Mouse (Mus musculus): ENCODE measurements around the gene Sncg. TPM values are rescaled to one million over a fixed set of nuclear protein-coding genes. Genes with fewer than 3 reads are reported as not detected.
"Not testable (repeated sequence)": the region's sequence is repeated elsewhere in the genome, so short reads cannot be mapped to it uniquely, and the experiment has no call there.

Sncg gene
- 1 to 10 TPM; 2.1 to 4.4 TPM for total RNA-seq (2021)
- long read RNA-seq, experiment 1, partial matches to known transcripts, result 0 of 3 reads
- long read RNA-seq, experiment 1, other reads (novel, unspliced or antisense), result 0 of 3 reads
- long read RNA-seq, experiment 2, partial matches to known transcripts, result 0 of 4 reads
- long read RNA-seq, experiment 2, other reads (novel, unspliced or antisense), result 0 of 4 reads

GRCm38 (mm10) chr14:34374577-34374976 is at the start of gene Sncg:
Sncg (minus strand) TSS chr14:34374789.
- no peak for DNase-seq (ENCODE audit: low spot score in 2 of 2)

- no peak for DNase-seq (ENCODE audit: low spot score in 2 of 2)
These were observed 46.5 kb upstream of the Sncg start for GRCm38 (mm10) chr14:34421078-34421477.

- DNase-seq (ENCODE audit: low spot score in 2 of 2), result no peak
These were observed 42.9 kb upstream of the Sncg start for GRCm38 (mm10) chr14:34417501-34417900.

- not testable (repeated sequence) for DNase-seq (ENCODE audit: low spot score in 2 of 2)
These were observed 42.4 kb upstream of the Sncg start for GRCm38 (mm10) chr14:34416946-34417345.

- no peak for DNase-seq (ENCODE audit: low spot score in 2 of 2)
These were observed 37.7 kb upstream of the Sncg start for GRCm38 (mm10) chr14:34412164-34412896.

GRCm38 (mm10) chr14:34410716-34411115 is 36.1 kb upstream of the Sncg start:
- no peak for DNase-seq (ENCODE audit: low spot score in 2 of 2)

- no peak for DNase-seq (ENCODE audit: low spot score in 2 of 2)
These were observed 28.8 kb upstream of the Sncg start for GRCm38 (mm10) chr14:34403424-34403823.

- no peak for DNase-seq (ENCODE audit: low spot score in 2 of 2)
These were observed 28.3 kb upstream of the Sncg start for GRCm38 (mm10) chr14:34402871-34403270.

GRCm38 (mm10) chr14:34401135-34401534 is 26.5 kb upstream of the Sncg start:
- DNase-seq (ENCODE audit: low spot score in 2 of 2), result peak; percentile 66 to 81

GRCm38 (mm10) chr14:34400021-34400420 is 25.4 kb upstream of the Sncg start:
- DNase-seq (ENCODE audit: low spot score in 2 of 2), result no peak

GRCm38 (mm10) chr14:34399301-34399700 is 24.7 kb upstream of the Sncg start:
- no peak for DNase-seq (ENCODE audit: low spot score in 2 of 2)

GRCm38 (mm10) chr14:34398901-34399300 is 24.3 kb upstream of the Sncg start:
- no peak for DNase-seq (ENCODE audit: low spot score in 2 of 2)

GRCm38 (mm10) chr14:34397871-34398270 is 23.3 kb upstream of the Sncg start:
- no peak for DNase-seq (ENCODE audit: low spot score in 2 of 2)

- peak in 1 of 2 experiments; percentile 29 for DNase-seq (ENCODE audit: low spot score in 2 of 2)
These were observed 18.7 kb upstream of the Sncg start for GRCm38 (mm10) chr14:34393295-34393694.

GRCm38 (mm10) chr14:34382921-34383704 is 8.5 kb upstream of the Sncg start:
- no peak for DNase-seq (ENCODE audit: low spot score in 2 of 2)

- DNase-seq (ENCODE audit: low spot score in 2 of 2), result no peak
These were observed 4.2 kb upstream of the Sncg start for GRCm38 (mm10) chr14:34378560-34379331.

- no peak for DNase-seq (ENCODE audit: low spot score in 2 of 2)
These were observed 2.5 kb upstream of the Sncg start for GRCm38 (mm10) chr14:34377121-34377520.

- DNase-seq (ENCODE audit: low spot score in 2 of 2), result no peak
These were observed 1.4 kb upstream of the Sncg start for GRCm38 (mm10) chr14:34375941-34376340.

- no peak for DNase-seq (ENCODE audit: low spot score in 2 of 2)
These were observed 871 bp upstream of the Sncg start, which contains the start of gene Mmrn2 for GRCm38 (mm10) chr14:34375415-34375904. Mmrn2 (plus strand) TSS chr14:34375465.

- DNase-seq (ENCODE audit: low spot score in 2 of 2), result no peak
These were observed 1.0 kb downstream of the Sncg start for GRCm38 (mm10) chr14:34373581-34373980.

- peak; percentile 56 to 64 for DNase-seq (ENCODE audit: low spot score in 2 of 2)
These were observed 1.9 kb downstream of the Sncg start for GRCm38 (mm10) chr14:34372646-34373045.
